Mouse (Mus musculus): ENCODE measurements around the gene Mrgprg.

- TF ChIP-seq CTCF (IDR thresholded peaks at IDR 0.05; ENCODE audit: control insufficient read depth, insufficient read depth, insufficient replicate concordance, low read depth, low read length): no peak
- no peak for TF ChIP-seq POLR2A (IDR thresholded peaks at IDR 0.05; ENCODE audit: control insufficient read depth, low read depth, low read length)
These were observed 40.4 kb downstream of the Mrgprg start for GRCm38 (mm10) chr7:143726396-143726795.

All from testis, adult 2 months (tissue).